Mouse (Mus musculus) MEL (cell line): ENCODE measurements around the gene Olfr347. TPM values are rescaled to one million over a fixed set of nuclear protein-coding genes. Genes with fewer than 3 reads are reported as not detected.

Experiments used
- DNase-seq: peaks from one replicate; pipeline ENCODE4 v3.0.0; 2011; ENCODE audit warnings: low read depth, low spot score
- H3K27ac ChIP-seq: 2 replicates; pipeline ENCODE4 v1.5.1; 2012; ENCODE audit warnings: low read depth, mild to moderate bottlenecking, control low read depth, low read length, moderate library complexity; ENCODE audit not compliant: control insufficient read depth
- H3K27me3 ChIP-seq, 2 experiments: fragments of 150-350 bp in 1 of 2; sonication (generic) in 1 of 2; 2 replicates each; pipeline ENCODE4 v1.6.1; 2012; ENCODE audit warnings: low read length in 2 of 2, mild to moderate bottlenecking in 2 of 2, improper control_type of control experiment in 1 of 2, moderate library complexity in 1 of 2; ENCODE audit not compliant: insufficient read depth in 2 of 2, control insufficient read depth in 1 of 2
- H3K36me3 ChIP-seq, 2 experiments: 2 replicates each; pipeline ENCODE4 v1.6.1; 2012 to 2014; ENCODE audit warnings: low read length in 2 of 2, improper control_type of control experiment in 1 of 2, inconsistent platforms in 1 of 2, mild to moderate bottlenecking in 1 of 2; ENCODE audit not compliant: insufficient read depth in 2 of 2, control insufficient read depth in 1 of 2
- H3K4me1 ChIP-seq, 2 experiments: fragments of 150-350 bp in 1 of 2; sonication (generic) in 1 of 2; 2 replicates each; pipeline ENCODE4 v1.6.1; 2012; ENCODE audit warnings: low read length in 2 of 2, improper control_type of control experiment in 1 of 2, mild to moderate bottlenecking in 1 of 2; ENCODE audit not compliant: insufficient read depth in 2 of 2, control insufficient read depth in 1 of 2
- H3K4me3 ChIP-seq, 2 experiments: fragments of 150-350 bp in 1 of 2; sonication (generic) in 1 of 2; 2 replicates each; pipeline ENCODE4 v1.5.1; 2012; ENCODE audit warnings: low read depth in 2 of 2, low read length in 2 of 2, mild to moderate bottlenecking in 2 of 2, moderate library complexity in 2 of 2, control low read depth in 1 of 2, improper control_type of control experiment in 1 of 2; ENCODE audit not compliant: control insufficient read depth in 1 of 2, insufficient read depth in 1 of 2
- H3K79me2 ChIP-seq: 2 replicates; pipeline ENCODE4 v1.6.1; 2012; ENCODE audit warnings: mild to moderate bottlenecking, low read length, moderate library complexity; ENCODE audit not compliant: control insufficient read depth, poor library complexity, insufficient read depth
- H3K9ac ChIP-seq: 2 replicates; pipeline ENCODE4 v1.6.1; 2012; ENCODE audit warnings: low read depth, mild to moderate bottlenecking, control low read depth, low read length, moderate library complexity; ENCODE audit not compliant: control insufficient read depth, poor library complexity, severe bottlenecking
- H3K9me3 ChIP-seq: fragments of 150-350 bp; sonication (generic); replicated peaks from 2 replicates; pipeline ENCODE4 v1.6.1; 2012; ENCODE audit warnings: mild to moderate bottlenecking, low read length, improper control_type of control experiment, moderate library complexity; ENCODE audit not compliant: insufficient read depth
- CHD1 ChIP-seq: IDR thresholded peaks from 2 replicates; pipeline ENCODE4 v1.6.1; 2012; ENCODE audit warnings: low read depth, mild to moderate bottlenecking, inconsistent platforms, low read length, improper control_type of control experiment
- CHD2 ChIP-seq: IDR thresholded peaks from 2 replicates; pipeline ENCODE4 v1.6.1; 2011; ENCODE audit warnings: low read length, improper control_type of control experiment
- CTCF ChIP-seq, 3 experiments: IDR thresholded peaks in 2 of 3; conservative IDR thresholded peaks in 1 of 3; 2 replicates each; pipeline ENCODE4 v1.5.1; 2011 to 2012; ENCODE audit warnings: low read length in 3 of 3, low read depth in 2 of 3, mild to moderate bottlenecking in 2 of 3, improper control_type of control experiment in 1 of 3, inconsistent platforms in 1 of 3, mixed read lengths in 1 of 3, moderate library complexity in 1 of 3; ENCODE audit not compliant: control insufficient read depth in 1 of 3, insufficient read depth in 1 of 3, poor library complexity in 1 of 3, severe bottlenecking in 1 of 3
- ELF1 ChIP-seq: IDR thresholded peaks from 2 replicates; pipeline ENCODE4 v1.6.1; 2014; ENCODE audit warnings: low read depth, mild to moderate bottlenecking, inconsistent platforms, low read length, improper control_type of control experiment, moderate library complexity
- EP300 ChIP-seq, 2 experiments: IDR thresholded peaks; 2 replicates each; pipeline ENCODE4 v1.6.1; 2011; ENCODE audit warnings: improper control_type of control experiment in 2 of 2, low read length in 2 of 2, low read depth in 1 of 2, mild to moderate bottlenecking in 1 of 2
- KAT2A ChIP-seq: conservative IDR thresholded peaks from 2 replicates; pipeline ENCODE4 v1.6.1; 2012; ENCODE audit warnings: low read depth, low read length, improper control_type of control experiment, inconsistent platforms
- MAFK ChIP-seq: IDR thresholded peaks from 2 replicates; pipeline ENCODE4 v1.6.1; 2011; ENCODE audit warnings: low read depth, mild to moderate bottlenecking, low read length, improper control_type of control experiment, borderline replicate concordance
- MYB ChIP-seq: IDR thresholded peaks from 2 replicates; pipeline ENCODE4 v1.6.1; 2011; ENCODE audit warnings: mild to moderate bottlenecking, low read depth, low read length, improper control_type of control experiment
- MYC ChIP-seq: IDR thresholded peaks from 2 replicates; pipeline ENCODE4 v1.6.1; 2011; ENCODE audit warnings: low read depth, mild to moderate bottlenecking, low read length, improper control_type of control experiment, moderate library complexity
- POLR2A ChIP-seq, 2 experiments: IDR thresholded peaks; 2 replicates each; pipeline ENCODE4 v1.6.1; 2011 to 2012; ENCODE audit warnings: low read length in 2 of 2, mild to moderate bottlenecking in 2 of 2, control low read depth in 1 of 2, improper control_type of control experiment in 1 of 2, low read depth in 1 of 2, moderate library complexity in 1 of 2; ENCODE audit not compliant: control insufficient read depth in 1 of 2, insufficient read depth in 1 of 2, poor library complexity in 1 of 2
- RAD21 ChIP-seq: IDR thresholded peaks from 2 replicates; pipeline ENCODE4 v1.6.1; 2011; ENCODE audit warnings: mild to moderate bottlenecking, low read depth, low read length, improper control_type of control experiment
- RCOR1 ChIP-seq: IDR thresholded peaks from 2 replicates; pipeline ENCODE4 v1.6.1; 2012; ENCODE audit warnings: low read depth, mild to moderate bottlenecking, inconsistent platforms, low read length, improper control_type of control experiment
- SIN3A ChIP-seq: IDR thresholded peaks from 2 replicates; pipeline ENCODE4 v1.6.1; 2012; ENCODE audit warnings: low read length, improper control_type of control experiment, inconsistent platforms
- TAL1 ChIP-seq: IDR thresholded peaks from 2 replicates; pipeline ENCODE4 v1.6.1; 2012; ENCODE audit warnings: mild to moderate bottlenecking, inconsistent platforms, low read length, moderate library complexity, mixed read lengths
- TCF12 ChIP-seq: IDR thresholded peaks from 2 replicates; pipeline ENCODE4 v1.6.1; 2014; ENCODE audit warnings: low read depth, mild to moderate bottlenecking, inconsistent platforms, low read length, improper control_type of control experiment, moderate library complexity
- UBTF ChIP-seq: IDR thresholded peaks from 2 replicates; pipeline ENCODE4 v1.6.1; 2012; ENCODE audit warnings: low read depth, mild to moderate bottlenecking, inconsistent platforms, low read length, improper control_type of control experiment, moderate library complexity, borderline replicate concordance; ENCODE audit not compliant: insufficient read depth
- USF1 ChIP-seq: IDR thresholded peaks from 2 replicates; pipeline ENCODE4 v1.6.1; 2014; ENCODE audit warnings: low read depth, mild to moderate bottlenecking, inconsistent platforms, low read length, improper control_type of control experiment, moderate library complexity
- ZC3H11A ChIP-seq: IDR thresholded peaks from 2 replicates; pipeline ENCODE4 v1.6.1; 2012; ENCODE audit warnings: low read depth, mild to moderate bottlenecking, inconsistent platforms, low read length, improper control_type of control experiment
- ZMIZ1 ChIP-seq: IDR thresholded peaks from 2 replicates; pipeline ENCODE4 v1.6.1; 2012; ENCODE audit warnings: low read depth, mild to moderate bottlenecking, inconsistent platforms, low read length, improper control_type of control experiment, moderate library complexity
- ZNF384 ChIP-seq: IDR thresholded peaks from 2 replicates; pipeline ENCODE4 v1.6.1; 2012; ENCODE audit warnings: low read depth, mild to moderate bottlenecking, inconsistent platforms, low read length, improper control_type of control experiment
- polyA plus RNA-seq, 2 experiments: library from polyadenylated mRNA; stranded (reverse) in 1 of 2; unstranded in 1 of 2; fragments of >175 nt in 1 of 2; fragments of >200 nt in 1 of 2; gene quantifications; 2 replicates each; pipeline versions ENCODE4 v1.2.1 to v1.2.4; 2012; ENCODE audit warnings: low replicate concordance in 2 of 2, low read depth in 1 of 2; ENCODE audit not compliant: insufficient read length in 2 of 2, insufficient read depth in 1 of 2, missing spikeins in 1 of 2
- total RNA-seq: library from RNA; depleted of rRNA; stranded (reverse); fragments of 300-350 nt; gene quantifications from 2 replicates; pipeline ENCODE4 v1.2.3, GENCODE M21; 2012; rRNA removed

Gene Olfr347
- total RNA-seq (not detected in 2 replicates), polyA plus RNA-seq (not detected)

GRCm38 (mm10) chr2:36731602-36732001 is at the start of gene Olfr347:
Gene Olfr347, plus strand, starts transcription at chr2:36731902.
- Histone ChIP-seq H3K36me3 (no peaks in the 10 kb centered on the region), H3K27me3 (no peaks in the 10 kb centered on the region), H3K4me3 (no peak within 1 kb of the TSS), H3K4me1 (no peaks in the 10 kb centered on the region), H3K27ac (no peak within 1 kb of the TSS), H3K9ac (no peak within 1 kb of the TSS), H3K79me2 (no peaks in the 10 kb centered on the region), H3K9me3 (no peaks in the 10 kb centered on the region)
- TF ChIP-seq POLR2A (IDR thresholded peaks at IDR 0.05; ENCODE audit: control insufficient read depth in 1 of 2, insufficient read depth in 1 of 2, low read depth in 1 of 2, low read length in 2 of 2, poor library complexity in 1 of 2) (no peak), MYC (no peak), TAL1 (no peak)
- DNase-seq = no peak

- Histone ChIP-seq H3K4me3 (no peak within 1 kb of the TSS), H3K36me3 (no peaks in the 10 kb centered on the region), H3K9ac (no peak within 1 kb of the TSS), H3K79me2 (no peaks in the 10 kb centered on the region), H3K27ac (no peak within 1 kb of the TSS), H3K4me1 (no peaks in the 10 kb centered on the region), H3K27me3 (no peaks in the 10 kb centered on the region), H3K9me3 (no peaks in the 10 kb centered on the region)
- DNase-seq = no peak
- TF ChIP-seq CHD1 = no peak
- no peak for TF ChIP-seq MYC
- no peak for TF ChIP-seq MAFK
- TF ChIP-seq USF1 = no peak
- TF ChIP-seq ZNF384 = no peak
- TF ChIP-seq TCF12 = no peak
- TF ChIP-seq UBTF = no peak
- no peak for TF ChIP-seq ZC3H11A
- TF ChIP-seq CTCF (IDR thresholded peaks at IDR 0.05 in 2 of 3, conservative IDR thresholded peaks at IDR 0.05 in 1 of 3; ENCODE audit: control insufficient read depth in 1 of 3, insufficient read depth in 1 of 3, low read depth in 2 of 3, low read length in 3 of 3, poor library complexity in 1 of 3, severe bottlenecking in 1 of 3) = no peak
- TF ChIP-seq ZMIZ1 = no peak
- TF ChIP-seq EP300 (IDR thresholded peaks at IDR 0.05; ENCODE audit: low read depth in 1 of 2, low read length in 2 of 2) = no peak
- TF ChIP-seq KAT2A = no peak
- TF ChIP-seq SIN3A = no peak
- no peak for TF ChIP-seq MYB
- TF ChIP-seq ELF1 = no peak
- no peak for TF ChIP-seq TAL1
- no peak for TF ChIP-seq CHD2
- no peak for TF ChIP-seq RCOR1
- TF ChIP-seq RAD21 = no peak
These were observed 46.2 kb upstream of the Olfr347 start, which contains the start of gene Olfr346 for GRCm38 (mm10) chr2:36685488-36685887. Gene Olfr346, plus strand, starts transcription at chr2:36685788.
